Mouse (Mus musculus): Measurements from ENCODE around the gene 4930583I09Rik.

4930583I09Rik gene

GRCm38 (mm10) chr17:64835928-64836327, at the start of gene 4930583I09Rik:
Gene 4930583I09Rik (minus strand): TSS chr17:64836071.
- ATAC-seq (ENCODE audit: low TSS enrichment), result no peak

GRCm38 (mm10) chr17:64876111-64876510, 40.2 kb upstream of the 4930583I09Rik start:
- no peak for ATAC-seq (ENCODE audit: low TSS enrichment)

- ATAC-seq (ENCODE audit: low TSS enrichment), result no peak
Measured at GRCm38 (mm10) chr17:64873651-64874072, 37.8 kb upstream of the 4930583I09Rik start.

- no peak for ATAC-seq (ENCODE audit: low TSS enrichment)
Measured at GRCm38 (mm10) chr17:64863817-64864216, 27.9 kb upstream of the 4930583I09Rik start.

GRCm38 (mm10) chr17:64860963-64861362, 25.1 kb upstream of the 4930583I09Rik start:
- ATAC-seq (ENCODE audit: low TSS enrichment), result no peak

GRCm38 (mm10) chr17:64858848-64859247, 23.0 kb upstream of the 4930583I09Rik start:
- no peak for ATAC-seq (ENCODE audit: low TSS enrichment)

GRCm38 (mm10) chr17:64848031-64848430, 12.2 kb upstream of the 4930583I09Rik start:
- ATAC-seq (ENCODE audit: low TSS enrichment), result no peak

GRCm38 (mm10) chr17:64846654-64847053, 10.8 kb upstream of the 4930583I09Rik start:
- no peak for ATAC-seq (ENCODE audit: low TSS enrichment)

GRCm38 (mm10) chr17:64836892-64837291, 1.0 kb upstream of the 4930583I09Rik start:
- ATAC-seq (ENCODE audit: low TSS enrichment), result peak; percentile 91

GRCm38 (mm10) chr17:64836352-64836751, 481 bp upstream of the 4930583I09Rik start:
- no peak for ATAC-seq (ENCODE audit: low TSS enrichment)

GRCm38 (mm10) chr17:64833906-64834490, 1.9 kb downstream of the 4930583I09Rik start:
- ATAC-seq (ENCODE audit: low TSS enrichment), result no peak

- no peak for ATAC-seq (ENCODE audit: low TSS enrichment)
Measured at GRCm38 (mm10) chr17:64833071-64833470, 2.8 kb downstream of the 4930583I09Rik start.

GRCm38 (mm10) chr17:64827482-64827881, 8.4 kb downstream of the 4930583I09Rik start:
- ATAC-seq (ENCODE audit: low TSS enrichment), result no peak

- ATAC-seq (ENCODE audit: low TSS enrichment), result no peak
Measured at GRCm38 (mm10) chr17:64826843-64827242, 9.0 kb downstream of the 4930583I09Rik start.

GRCm38 (mm10) chr17:64822561-64822960, 13.3 kb downstream of the 4930583I09Rik start:
- no peak for ATAC-seq (ENCODE audit: low TSS enrichment)

GRCm38 (mm10) chr17:64820841-64821593, 14.9 kb downstream of the 4930583I09Rik start:
- no peak for ATAC-seq (ENCODE audit: low TSS enrichment)

- 0 out of 2 replicates have a peak, but pooled peaks have one; percentile 44 for ATAC-seq (ENCODE audit: low TSS enrichment)
Measured at GRCm38 (mm10) chr17:64816298-64816697, 19.6 kb downstream of the 4930583I09Rik start.

- ATAC-seq (ENCODE audit: low TSS enrichment), result no peak
Measured at GRCm38 (mm10) chr17:64815806-64816205, 20.1 kb downstream of the 4930583I09Rik start.

GRCm38 (mm10) chr17:64813568-64813967, 22.3 kb downstream of the 4930583I09Rik start:
- peak; percentile 59 for ATAC-seq (ENCODE audit: low TSS enrichment)

- no peak for ATAC-seq (ENCODE audit: low TSS enrichment)
Measured at GRCm38 (mm10) chr17:64806035-64806589, 29.8 kb downstream of the 4930583I09Rik start.

GRCm38 (mm10) chr17:64804375-64805124, 31.3 kb downstream of the 4930583I09Rik start:
- no peak for ATAC-seq (ENCODE audit: low TSS enrichment)

GRCm38 (mm10) chr17:64802956-64803275, 33.0 kb downstream of the 4930583I09Rik start:
- ATAC-seq (ENCODE audit: low TSS enrichment), result no peak
